Mouse (Mus musculus) cerebellum, adult 2 months (tissue): ENCODE measurements around the gene 4931422A03Rik. TPM values are rescaled to one million over a fixed set of nuclear protein-coding genes. Genes with fewer than 3 reads are reported as not detected.

ENCODE experiments used
- DNase-seq, 2 experiments: peaks; one replicate each; pipeline ENCODE4 v3.0.0; 2021
- H3K27ac ChIP-seq: fragments of 200-500 bp; 2 replicates; pipeline ENCODE4 v1.5.1; 2012; ENCODE audit warnings: low read length, control low read depth, inconsistent platforms; ENCODE audit not compliant: insufficient read depth
- H3K27me3 ChIP-seq: fragments of 200-500 bp; 2 replicates; pipeline ENCODE4 v1.6.1; 2012; ENCODE audit warnings: inconsistent platforms, mild to moderate bottlenecking, low read length, moderate library complexity; ENCODE audit not compliant: control insufficient read depth, insufficient read depth
- H3K4me1 ChIP-seq: fragments of 200-500 bp; 2 replicates; pipeline ENCODE4 v1.6.1; 2011; ENCODE audit warnings: low read length; ENCODE audit not compliant: control insufficient read depth, insufficient read depth
- H3K4me3 ChIP-seq: fragments of 200-500 bp; replicated peaks from 2 replicates; pipeline ENCODE3; 2011; ENCODE audit warnings: mild to moderate bottlenecking, low read depth, low read length, control low read depth; ENCODE audit not compliant: insufficient read depth
- CTCF ChIP-seq: fragments of 200-500 bp; IDR thresholded peaks from 2 replicates; pipeline ENCODE4 v1.5.1; 2011; ENCODE audit warnings: low read depth, mild to moderate bottlenecking, control low read depth, low read length, moderate library complexity, borderline replicate concordance; ENCODE audit not compliant: insufficient read depth
- POLR2A ChIP-seq: fragments of 200-500 bp; IDR thresholded peaks from 2 replicates; pipeline ENCODE4 v1.6.1; 2011; ENCODE audit warnings: low read length, control low read depth, borderline replicate concordance; ENCODE audit not compliant: insufficient read depth
- WGBS: fragments of 180-500 bp; shearing (Covaris S2); methylation state at CpG from one replicate; pipeline ENCODE4 v1.1.7; 2018; 5-methylcytosine and 5-hydroxymethylcytosine counted together
- polyA plus RNA-seq: library from polyadenylated mRNA; depleted of rRNA; stranded (reverse); fragments of >200 nt; gene quantifications from 2 replicates; pipeline ENCODE4 v1.2.3, GENCODE M21; 2012

Gene 4931422A03Rik
- polyA plus RNA-seq, 1 experiment = not detected

DNA sequence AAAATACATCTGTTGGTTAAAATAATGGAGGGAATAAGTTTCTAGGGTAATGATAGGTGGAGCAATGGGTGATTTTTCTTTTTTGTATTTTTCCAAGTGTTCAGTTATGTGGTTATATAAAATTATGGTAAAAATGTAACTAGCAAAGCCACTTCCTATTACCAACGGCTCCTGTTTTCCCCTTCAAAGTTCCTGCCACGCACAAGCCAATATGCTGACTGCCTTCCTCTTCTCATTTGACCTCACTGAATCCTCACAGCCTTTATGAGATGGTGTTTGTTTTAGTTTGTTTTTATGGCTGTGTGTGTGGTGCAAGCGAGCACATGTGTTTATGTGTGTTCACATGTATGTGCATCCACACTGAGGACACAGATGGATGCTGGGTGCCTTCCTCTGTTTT lies 93.5 kb downstream of the 4931422A03Rik start:
- TF ChIP-seq CTCF = no peak
- TF ChIP-seq POLR2A = no peak
- H3K27ac ChIP-seq = no peak overlapping the region
- WGBS = 93% methylated on average over 3 of the region's 3 CpGs
- no peaks in the 10 kb centered on the region for H3K27me3 ChIP-seq
- no peaks in the 10 kb centered on the region for H3K4me1 ChIP-seq
- no peak overlapping the region for H3K4me3 ChIP-seq
- DNase-seq = no peak

DNA sequence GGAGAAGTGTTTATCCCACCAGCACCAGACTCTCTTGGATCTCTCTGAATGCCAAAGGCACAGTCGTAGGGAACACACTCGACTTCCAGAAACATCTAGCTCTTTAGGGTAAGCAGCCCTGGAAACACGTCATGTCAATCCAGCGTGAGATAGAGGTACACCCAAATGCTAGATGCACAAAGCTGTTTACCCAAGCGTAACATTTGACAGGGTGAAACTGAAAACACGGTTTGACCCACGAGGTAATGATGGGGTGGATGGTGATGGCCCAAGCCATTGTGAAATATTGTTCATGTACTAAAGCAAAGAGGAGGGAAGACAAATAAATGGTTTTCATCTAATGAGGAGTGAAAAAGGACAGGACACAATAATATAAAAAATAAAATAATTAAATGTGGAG lies 93.9 kb downstream of the 4931422A03Rik start:
- Histone ChIP-seq H3K27ac (no peak overlapping the region), H3K27me3 (no peaks in the 10 kb centered on the region), H3K4me1 (no peaks in the 10 kb centered on the region), H3K4me3 (no peak overlapping the region)
- no peak for TF ChIP-seq POLR2A
- no peak for TF ChIP-seq CTCF
- WGBS = 44% methylated on average over 7 of the region's 7 CpGs
- DNase-seq = no peak

GRCm38 (mm10) chr2:103932480-103932879 lies 95.7 kb downstream of the 4931422A03Rik start:
- 79% methylated on average over 9 of the region's 9 CpGs for WGBS
- Histone ChIP-seq H3K27ac (no peak overlapping the region), H3K4me1 (no peaks in the 10 kb centered on the region), H3K27me3 (no peaks in the 10 kb centered on the region), H3K4me3 (no peak overlapping the region)
- no peak for DNase-seq
- TF ChIP-seq POLR2A = no peak
- no peak for TF ChIP-seq CTCF

DNA sequence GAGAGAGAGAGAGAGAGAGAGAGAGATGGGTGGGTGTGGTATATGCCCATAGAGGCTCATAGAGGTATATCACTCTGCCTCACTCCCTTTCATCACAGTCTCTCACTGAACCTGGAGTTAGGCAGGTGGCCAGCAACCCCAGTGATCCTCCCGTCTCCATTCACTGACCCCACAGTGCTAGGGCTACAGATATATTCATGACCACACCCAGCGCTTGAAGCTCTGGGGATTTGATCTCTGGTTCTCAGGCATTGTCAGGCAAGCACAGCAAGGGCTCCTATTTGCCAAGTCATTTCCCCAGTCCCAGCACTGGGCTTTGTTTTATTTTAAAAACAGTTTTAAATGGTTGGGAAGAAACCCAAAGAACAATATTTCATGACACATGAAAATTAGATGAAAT lies 96.1 kb downstream of the 4931422A03Rik start:
- 45% methylated on average over 2 of the region's 2 CpGs for WGBS

DNA sequence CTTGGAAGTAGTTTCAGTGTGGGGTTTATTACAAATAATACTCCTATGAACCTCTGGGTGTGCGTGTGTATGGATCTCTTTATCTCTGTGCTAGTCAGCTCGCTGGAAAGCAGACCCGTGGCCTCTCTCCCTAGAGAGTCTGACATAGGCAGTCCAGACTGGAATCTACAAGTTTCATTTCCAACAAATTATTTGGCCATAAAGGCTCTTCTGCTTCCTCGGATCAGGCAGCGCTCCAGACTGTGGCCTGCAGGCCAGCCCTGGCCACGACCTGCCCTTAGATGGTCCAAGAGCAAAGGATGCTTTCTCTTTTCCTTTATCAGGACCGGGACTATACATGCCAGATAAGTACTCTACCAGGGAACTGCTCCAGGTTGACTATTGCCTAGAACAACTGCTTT lies 96.7 kb downstream of the 4931422A03Rik start:
- Histone ChIP-seq H3K27ac (no peak overlapping the region), H3K4me3 (no peak overlapping the region), H3K27me3 (no peaks in the 10 kb centered on the region), H3K4me1 (no peaks in the 10 kb centered on the region)
- no peak for TF ChIP-seq CTCF
- TF ChIP-seq POLR2A = no peak
- 32% methylated on average over 7 of the region's 7 CpGs for WGBS
- no peak for DNase-seq

More for the DNA sequence above, 96.1 kb downstream of the 4931422A03Rik start:
- no peak for TF ChIP-seq POLR2A
- no peak for TF ChIP-seq CTCF
- DNase-seq = no peak
- Histone ChIP-seq H3K27ac (no peak overlapping the region), H3K4me3 (no peak overlapping the region), H3K4me1 (no peaks in the 10 kb centered on the region), H3K27me3 (no peaks in the 10 kb centered on the region)

- H3K27ac ChIP-seq = no peak overlapping the region
- no peak for TF ChIP-seq POLR2A
- no peak for TF ChIP-seq CTCF
- no peak for DNase-seq
- H3K4me3 ChIP-seq = no peak overlapping the region
- no peaks in the 10 kb centered on the region for H3K27me3 ChIP-seq
- WGBS = 24% methylated on average over 13 of the region's 13 CpGs
- no peaks in the 10 kb centered on the region for H3K4me1 ChIP-seq
These were observed 97.7 kb downstream of the 4931422A03Rik start for GRCm38 (mm10) chr2:103930306-103931019.

DNA sequence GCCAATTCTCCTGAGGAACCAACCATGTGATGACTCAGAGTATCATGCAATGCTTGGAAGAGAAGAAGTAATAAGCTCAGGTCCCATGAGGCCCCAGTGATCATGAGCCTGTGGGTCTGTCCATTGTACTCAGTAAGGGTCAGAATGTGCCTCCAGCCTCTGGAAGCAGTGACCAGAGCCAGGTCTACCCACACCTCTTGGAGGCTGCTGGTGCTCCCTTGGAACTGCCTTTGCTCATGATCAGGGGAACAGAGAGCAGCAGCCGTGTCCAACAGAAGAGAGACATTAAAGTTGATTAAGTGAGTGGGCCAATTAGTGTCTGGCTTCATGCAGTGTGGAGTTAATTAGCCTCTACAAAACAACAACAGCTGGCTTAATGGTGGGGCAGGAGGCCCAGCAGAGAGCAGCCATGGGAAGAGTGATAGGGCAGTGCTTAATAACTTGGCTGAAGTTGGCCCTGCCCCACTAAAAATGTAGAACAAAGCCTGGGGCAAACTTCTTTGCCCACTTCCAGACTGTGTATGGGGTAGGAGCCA lies 100.5 kb downstream of the 4931422A03Rik start:
- Histone ChIP-seq H3K4me3 (no peak overlapping the region), H3K4me1 (no peaks in the 10 kb centered on the region), H3K27me3 (no peaks in the 10 kb centered on the region), H3K27ac (no peak overlapping the region)
- TF ChIP-seq CTCF (no peak), POLR2A (no peak)
- DNase-seq = no peak
- WGBS = 23% methylated on average over 1 of the region's 1 CpGs

- H3K27me3 ChIP-seq = no peaks in the 10 kb centered on the region
- no peak for TF ChIP-seq CTCF
- WGBS = 86% methylated on average over 4 of the region's 4 CpGs
- H3K4me3 ChIP-seq = no peak overlapping the region
- no peak overlapping the region for H3K27ac ChIP-seq
- H3K4me1 ChIP-seq = no peaks in the 10 kb centered on the region
- no peak for DNase-seq
These were observed 101.5 kb downstream of the 4931422A03Rik start for GRCm38 (mm10) chr2:103926586-103927113.
